8 mouse cellular contexts compared by ENCODE assay signal in genomic region chr7:3703879-3704441, GRCm38 (mm10). TPM values are rescaled to one million over a fixed set of nuclear protein-coding genes. Genes with fewer than 3 reads are reported as not detected.
DNase-seq lines count a peak whose midpoint lies in the region; ATAC-seq and TF ChIP-seq lines count a peak whose summit lies in the region.

Gene Rps9, plus strand, starts transcription at chr7:3703993.

- peak within 1 kb of the TSS; percentile 67 for H3K4me3 ChIP-seq in hindbrain, embryonic 13.5 days

- TF ChIP-seq CTCF in Patski (IDR thresholded peaks at IDR 0.05) = no peak

- WGBS in hindbrain, embryonic 13.5 days = under 1% methylated on average over 42 of the region's 42 CpGs

- H3K9me3 ChIP-seq in hindbrain, embryonic 13.5 days = no peaks in the 10 kb centered on the region

- peak; percentile 84 for ATAC-seq in Patski
- peak; percentile 92 for ATAC-seq in hindbrain, embryonic 13.5 days (ENCODE audit: low FRiP score)

- POLR2A ChIA-PET in Patski (lab: Charles Lee) = interaction anchor here (2.0 kb wide), 1 partner anchor 8 kb away, joined by 7 read pairs; no protein-coding TSS in a partner anchor

- H3K27ac ChIP-seq in hindbrain, embryonic 13.5 days = peak within 1 kb of the TSS; percentile 94

- peaks cover 22% of the 10 kb centered on the region for H3K4me1 ChIP-seq in hindbrain, embryonic 13.5 days (replicated peaks)

- DNase-seq in Patski (ENCODE audit: low read depth, low spot score) = peak; percentile 92
- DNase-seq in cerebellum, postnatal 14 days = peak; percentile 98
- DNase-seq in frontal cortex, postnatal 14 days (ENCODE audit: low spot score in 2 of 2) = peak; percentile 96 to 97
- peak; percentile 94 to 95 for DNase-seq in layer of hippocampus, postnatal 25 days (ENCODE audit: extremely low spot score in 1 of 2, low spot score in 1 of 2)
- peak; percentile 98 for DNase-seq in lung, postnatal 25 days (ENCODE audit: low spot score)
- peak; percentile 97 for DNase-seq in retina, embryonic 14.5 days (ENCODE audit: low spot score)
- peak; percentile 96 for DNase-seq in thymus, postnatal 4 days

- in situ Hi-C loops in Patski (cut with MboI; ENCODE audit: low pct_unique_long_range_greater_than_20kb) = no loop called here

- H3K9ac ChIP-seq in hindbrain, embryonic 13.5 days = peak within 1 kb of the TSS; percentile 82

- H3K27me3 ChIP-seq in Patski = no peaks in the 10 kb centered on the region
- H3K27me3 ChIP-seq in hindbrain, embryonic 13.5 days = no peaks in the 10 kb centered on the region

- peak within 1 kb of the TSS; percentile 84 for H3K4me2 ChIP-seq in hindbrain, embryonic 13.5 days

- CTCF ChIA-PET in Patski (lab: Charles Lee) = no interaction called here

- peaks cover 47% of the 10 kb centered on the region for H3K36me3 ChIP-seq in hindbrain, embryonic 13.5 days

RNA-seq across cellular contexts. Expression of gene Rps9, which starts in this region (rescaled TPM):
- polyA plus RNA-seq in Patski (2021) = 1,336 TPM
- 948 and 980 TPM in 2 replicates for polyA plus RNA-seq in hindbrain, embryonic 13.5 days (2015; fragmentation: Nextera tagmentation; extraction: Ambion mirVana)
- 100 to 1,000 TPM; 367 to 434 TPM for total RNA-seq in layer of hippocampus, postnatal 25 days (2021)

Comparison
In these comparisons a context has a peak if more than half of its experiments do, and no peak if none do; other contexts are left out.
1. Peak in every context shown above with its lines: DNase-seq, ATAC-seq, H3K4me3 ChIP-seq and H3K27ac ChIP-seq.